Comparison of ENCODE assay signal across 18 mouse cellular contexts in genomic region chr10:71713456-71713855, GRCm38 (mm10).
DNase-seq lines count a peak whose midpoint lies in the region; ATAC-seq lines count a peak whose summit lies in the region.
"Had no signal": no experiment of that assay in that cellular context is flagged by ENCODE, and none has a peak within 500 bp of the region (broad histone marks: within the 10 kb centered on the region; RNA-seq: fewer than 3 reads in every experiment).

No protein-coding gene starts in this region.

- no peak for ATAC-seq in granulocyte monocyte progenitor cell, adult 5-6 weeks (replicated peaks; ENCODE audit: poor library complexity, severe bottlenecking)
- ATAC-seq: CD4-positive, CD25-positive, alpha-beta regulatory T cell, adult 4 months; forebrain, embryonic 14.5 days; hindbrain, embryonic 16.5 days had no signal

- intact Hi-C loops in heart, postnatal 14 days (cut with DNase I) = no loop called here

- peak; percentile 21 to 74 for DNase-seq in layer of hippocampus, adult 18-20 months (ENCODE audit: low spot score in 2 of 2)
- no peak for DNase-seq in layer of hippocampus, postnatal 36 days
- DNase-seq in layer of hippocampus, adult 8-10 months (ENCODE audit: low spot score in 2 of 2) = peak; percentile 8
- peak; percentile 8 to 73 for DNase-seq in layer of hippocampus, postnatal 14 days (ENCODE audit: low spot score in 2 of 2)
- no peak for DNase-seq in heart, postnatal 14 days
- DNase-seq: adrenal gland, adult 2 months; adrenal gland, postnatal 14 days; cerebellum, adult 11-12 months; cerebellum, adult 8-10 months; cerebellum, postnatal 10 days; cerebellum, postnatal 36 days; gastrocnemius, postnatal 25 days; heart, adult 2 months; heart, postnatal 36 days had no signal

Comparison
In these comparisons a context has a peak if more than half of its experiments do, and no peak if none do; other contexts are left out.
1. DNase-seq: peak in layer of hippocampus, adult 18-20 months (2 of 2), layer of hippocampus, adult 8-10 months (2 of 2) and layer of hippocampus, postnatal 14 days (2 of 2); none in layer of hippocampus, postnatal 36 days (0 of 2) and heart, postnatal 14 days (0 of 2).